Mouse (Mus musculus) lung, postnatal 0 days (tissue): Measurements from ENCODE around the gene Gm49486. TPM values are rescaled to one million over a fixed set of nuclear protein-coding genes. Genes with fewer than 3 reads are reported as not detected.

Experiments
- ATAC-seq: fragments of 200-750 bp; cut with Nextera tagmentation; 2 replicates; pipeline ENCODE4 v1.8.0; 2017; ENCODE audit warnings: moderate library complexity
- DNase-seq: peaks from one replicate; pipeline ENCODE4 v3.0.0-alpha.2; 2016; ENCODE audit warnings: low spot score
- H3K27ac ChIP-seq: fragments of 300-500 bp; sonication (generic); 2 replicates; pipeline ENCODE4 v1.5.1; 2014; ENCODE audit warnings: antibody characterized with exemption, mild to moderate bottlenecking, low read length, mixed read lengths
- H3K27me3 ChIP-seq: fragments of 300-500 bp; sonication (generic); replicated peaks from 2 replicates; pipeline ENCODE4 v1.6.1; 2014; ENCODE audit warnings: low read length, mixed read lengths; ENCODE audit not compliant: insufficient read depth
- H3K36me3 ChIP-seq: fragments of 300-500 bp; sonication (generic); 2 replicates; pipeline ENCODE4 v1.6.1; 2014; ENCODE audit warnings: low read length, mixed read lengths; ENCODE audit not compliant: insufficient read depth
- H3K4me1 ChIP-seq: fragments of 300-500 bp; sonication (generic); 2 replicates; pipeline ENCODE4 v1.6.1; 2014; ENCODE audit warnings: antibody characterized with exemption, low read depth, low read length, mixed read lengths; ENCODE audit not compliant: insufficient read depth
- H3K4me2 ChIP-seq: fragments of 300-500 bp; sonication (generic); replicated peaks from 2 replicates; pipeline ENCODE4 v1.6.1; 2014; ENCODE audit warnings: low read depth, mild to moderate bottlenecking, low read length, moderate library complexity, mixed read lengths
- H3K4me3 ChIP-seq: fragments of 300-500 bp; sonication (generic); 2 replicates; pipeline ENCODE4 v1.5.1; 2014; ENCODE audit warnings: low read depth, low read length
- H3K9ac ChIP-seq: fragments of 300-500 bp; sonication (generic); replicated peaks from 2 replicates; pipeline ENCODE4 v1.6.1; 2014; ENCODE audit warnings: low read depth, mild to moderate bottlenecking
- H3K9me3 ChIP-seq: fragments of 300-500 bp; sonication (generic); 2 replicates; pipeline ENCODE4 v1.6.1; 2016; ENCODE audit warnings: low read length, mixed read lengths
- CTCF ChIP-seq: IDR thresholded peaks from 2 replicates; pipeline ENCODE4 v1.5.1; 2016; ENCODE audit warnings: antibody characterized with exemption, mild to moderate bottlenecking
- EP300 ChIP-seq: IDR thresholded peaks from 2 replicates; pipeline ENCODE4 v1.6.1; 2016; ENCODE audit warnings: antibody characterized with exemption, mild to moderate bottlenecking, control low read depth
- WGBS: fragments of 180-500 bp; shearing (Covaris S2); extraction: QIAGEN DNeasy Blood & Tissue Kit; methylation state at CpG from one replicate; pipeline ENCODE4 v1.1.7; 2014; 5-methylcytosine and 5-hydroxymethylcytosine counted together
- polyA plus RNA-seq: library from polyadenylated mRNA; unstranded; fragments of >200 nt; fragmentation: Nextera tagmentation; extraction: Ambion mirVana; gene quantifications from 2 replicates; pipeline ENCODE4 v1.2.1, GENCODE M21; 2015

The Gm49486 gene
- polyA plus RNA-seq, 1 experiment from 2014 or later, result 0.16 TPM

DNA sequence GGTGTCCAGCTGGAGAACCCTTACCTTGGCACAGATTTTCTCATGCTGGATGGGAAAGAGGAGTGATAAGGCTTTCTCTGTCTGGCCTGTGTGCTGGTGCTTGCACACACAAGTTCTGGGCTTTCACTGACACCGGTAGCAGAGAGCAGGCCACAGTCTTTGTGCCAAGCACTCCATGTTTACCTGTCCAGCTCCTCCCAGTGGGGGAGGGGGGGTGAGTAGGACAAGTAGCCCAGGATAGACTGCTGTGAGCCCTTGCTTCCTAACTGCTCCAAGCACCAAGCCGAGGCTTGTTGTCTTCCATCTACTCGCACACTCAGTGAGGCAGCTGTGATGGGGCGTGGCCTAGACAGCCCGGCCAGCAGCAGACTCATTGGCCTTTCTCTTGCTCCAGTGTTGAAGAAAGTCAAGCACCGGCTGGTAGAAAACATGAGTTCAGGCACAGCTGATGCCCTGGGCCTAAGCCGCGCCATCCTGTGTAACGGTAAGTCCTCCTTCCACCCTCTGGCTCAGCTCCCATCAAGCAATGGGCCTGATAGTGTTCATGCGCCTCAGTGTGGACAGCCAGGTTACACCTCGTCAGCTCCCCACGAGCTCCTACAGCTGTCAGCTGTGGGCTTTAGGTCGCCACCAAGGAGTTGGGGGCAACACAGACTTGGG is 13.5 kb downstream of the Gm49486 start:
- Histone ChIP-seq H3K27me3 (no peaks in the 10 kb centered on the region), H3K4me1 (no peaks in the 10 kb centered on the region; the same call in 1 of the 2 replicates), H3K27ac (no peak overlapping the region), H3K36me3 (peaks cover 15% of the 10 kb centered on the region; the same call in 1 of the 2 replicates), H3K4me3 (no peak overlapping the region), H3K9me3 (no peaks in the 10 kb centered on the region), H3K4me2 (no peak overlapping the region), H3K9ac (no peak overlapping the region)
- DNase-seq, result no peak
- WGBS, result 66% methylated on average over 13 of the region's 13 CpGs
- TF ChIP-seq CTCF, result no peak
- TF ChIP-seq EP300, result no peak
- ATAC-seq, result peak; percentile 13

GRCm38 (mm10) chr15:79243234-79244042 is 14.2 kb downstream of the Gm49486 start:
- no peaks in the 10 kb centered on the region for H3K27me3 ChIP-seq
- no peaks in the 10 kb centered on the region; the same call in 1 of the 2 replicates for H3K4me1 ChIP-seq
- H3K9ac ChIP-seq, result no peak overlapping the region
- H3K27ac ChIP-seq, result no peak overlapping the region
- DNase-seq (peak; percentile 97), ATAC-seq (peak; percentile 98)
- H3K36me3 ChIP-seq, result peaks cover 13% of the 10 kb centered on the region; the same call in 1 of the 2 replicates
- WGBS, result 16% methylated on average over 10 of the region's 10 CpGs
- peak; percentile 100 for TF ChIP-seq CTCF
- TF ChIP-seq EP300, result no peak
- H3K4me3 ChIP-seq, result no peak overlapping the region
- no peak overlapping the region for H3K4me2 ChIP-seq
- H3K9me3 ChIP-seq, result no peaks in the 10 kb centered on the region

- DNase-seq (peak; percentile 33), ATAC-seq (no peak)
- no peaks in the 10 kb centered on the region for H3K27me3 ChIP-seq
- peaks cover 6% of the 10 kb centered on the region; the same call in 1 of the 2 replicates for H3K36me3 ChIP-seq
- no peak overlapping the region for H3K9ac ChIP-seq
- 72% methylated on average over 7 of the region's 7 CpGs for WGBS
- TF ChIP-seq CTCF, result no peak
- no peak for TF ChIP-seq EP300
- no peak overlapping the region for H3K4me2 ChIP-seq
- no peak overlapping the region for H3K27ac ChIP-seq
- H3K4me1 ChIP-seq, result no peaks in the 10 kb centered on the region; the same call in 1 of the 2 replicates
- H3K4me3 ChIP-seq, result no peak overlapping the region
- no peaks in the 10 kb centered on the region for H3K9me3 ChIP-seq
Observed at GRCm38 (mm10) chr15:79244071-79244893, 15.1 kb downstream of the Gm49486 start.

DNA sequence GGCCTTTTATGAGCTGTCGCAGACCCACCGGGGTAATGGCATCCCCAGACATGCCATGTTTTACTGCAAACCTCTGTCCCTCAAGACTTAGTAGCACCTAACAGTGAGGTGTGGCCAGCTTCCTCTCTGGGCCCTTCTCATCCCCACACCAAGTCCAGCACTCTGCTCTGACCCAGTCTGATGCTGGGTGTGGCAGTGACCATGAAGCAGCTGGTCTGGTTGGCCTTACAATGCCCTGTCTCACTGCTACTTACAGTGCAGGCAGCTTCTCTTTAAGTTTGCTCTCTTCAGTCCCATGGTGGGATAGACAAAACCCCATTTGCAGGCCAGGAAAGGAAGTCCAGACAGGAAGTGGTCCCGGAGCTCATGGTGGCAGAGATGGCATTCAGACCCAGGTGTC is 16.1 kb downstream of the Gm49486 start:
- Histone ChIP-seq H3K27ac (no peak overlapping the region), H3K4me3 (no peak overlapping the region), H3K36me3 (no peaks in the 10 kb centered on the region), H3K27me3 (no peaks in the 10 kb centered on the region), H3K9me3 (no peaks in the 10 kb centered on the region), H3K9ac (no peak overlapping the region), H3K4me1 (no peaks in the 10 kb centered on the region; the same call in 1 of the 2 replicates), H3K4me2 (no peak overlapping the region)
- DNase-seq (no peak), ATAC-seq (no peak)
- WGBS, result 79% methylated on average over 3 of the region's 3 CpGs
- no peak for TF ChIP-seq CTCF
- no peak for TF ChIP-seq EP300

DNA sequence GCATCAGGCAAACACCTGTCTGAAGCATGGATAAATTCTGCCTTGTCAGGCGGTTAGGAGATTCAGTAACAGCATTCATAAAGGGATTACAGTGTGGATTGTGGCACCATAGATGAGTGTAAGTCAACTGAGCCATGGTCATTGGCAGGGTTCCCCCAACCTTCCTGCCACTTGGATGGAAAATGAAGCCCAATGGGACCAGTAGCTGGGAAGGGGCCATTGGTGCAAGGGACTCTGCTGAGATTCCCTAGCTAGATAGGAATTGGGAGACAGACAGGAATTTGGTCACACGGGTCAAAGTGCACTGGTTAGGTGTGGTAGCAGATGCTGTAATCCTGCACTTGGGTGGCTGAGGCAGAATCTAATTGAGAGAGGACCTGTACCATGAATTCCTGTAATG is 21.0 kb downstream of the Gm49486 start:
- 77% methylated on average over 2 of the region's 2 CpGs for WGBS
- Histone ChIP-seq H3K4me2 (no peak overlapping the region), H3K27ac (no peak overlapping the region), H3K9me3 (no peaks in the 10 kb centered on the region), H3K4me1 (peaks cover 10% of the 10 kb centered on the region; the same call in 1 of the 2 replicates), H3K4me3 (no peak overlapping the region), H3K36me3 (no peaks in the 10 kb centered on the region), H3K27me3 (0 out of 2 replicates have a peak, but pooled peaks cover 16% of the 10 kb centered on the region), H3K9ac (no peak overlapping the region)
- TF ChIP-seq EP300 (no peak), CTCF (no peak)
- no peak for DNase-seq
- no peak for ATAC-seq

- no peak overlapping the region for H3K4me2 ChIP-seq
- WGBS, result 59% methylated on average over 7 of the region's 7 CpGs
- H3K27ac ChIP-seq, result no peak overlapping the region
- H3K27me3 ChIP-seq, result 0 out of 2 replicates have a peak, but pooled peaks cover 16% of the 10 kb centered on the region
- TF ChIP-seq EP300 (no peak), CTCF (no peak)
- no peaks in the 10 kb centered on the region for H3K9me3 ChIP-seq
- H3K9ac ChIP-seq, result no peak overlapping the region
- DNase-seq, result no peak
- H3K4me3 ChIP-seq, result no peak overlapping the region
- no peak for ATAC-seq
- no peaks in the 10 kb centered on the region for H3K36me3 ChIP-seq
- H3K4me1 ChIP-seq, result peaks cover 10% of the 10 kb centered on the region; the same call in 1 of the 2 replicates
Observed at GRCm38 (mm10) chr15:79251168-79251567, 22.0 kb downstream of the Gm49486 start.
